ENCODE assay signal across 20 mouse cellular contexts in genomic region chr5:30669496-30669830, GRCm38 (mm10). TPM values are rescaled to one million over a fixed set of nuclear protein-coding genes. Genes with fewer than 3 reads are reported as not detected.
DNase-seq lines count a peak whose midpoint lies in the region; ATAC-seq and TF ChIP-seq lines count a peak whose summit lies in the region.
"Had no signal": no experiment of that assay in that cellular context is flagged by ENCODE, and none has a peak within 500 bp of the region (broad histone marks: within the 10 kb centered on the region; RNA-seq: fewer than 3 reads in every experiment).

No protein-coding gene starts in this region.

- no peak for TF ChIP-seq CTCF in liver, postnatal 0 days (IDR thresholded peaks at IDR 0.05; ENCODE audit: low read depth)

- no peak for ATAC-seq in limb, embryonic 13.5 days (ENCODE audit: low FRiP score, low read depth)
- no peak for ATAC-seq in neural tube, embryonic 12.5 days (ENCODE audit: low FRiP score, low read depth)
- no peak for ATAC-seq in embryonic facial prominence, embryonic 13.5 days (ENCODE audit: insufficient number of reproducible peaks, insufficient read depth, low FRiP score, low TSS enrichment, low read depth)
- ATAC-seq in liver, postnatal 0 days, result no peak

- H3K9me3 ChIP-seq in limb, embryonic 13.5 days, result no peaks in the 10 kb centered on the region
- no peaks in the 10 kb centered on the region for H3K9me3 ChIP-seq in limb, embryonic 10.5 days (replicated peaks)
- no peaks in the 10 kb centered on the region for H3K9me3 ChIP-seq in neural tube, embryonic 12.5 days
- H3K9me3 ChIP-seq in embryonic facial prominence, embryonic 13.5 days, result no peaks in the 10 kb centered on the region
- no peaks in the 10 kb centered on the region for H3K9me3 ChIP-seq in liver, postnatal 0 days (ENCODE audit: low read length)
- H3K9me3 ChIP-seq: forebrain, embryonic 12.5 days; hindbrain, embryonic 15.5 days had no signal

- H3K27ac ChIP-seq in limb, embryonic 13.5 days, result no peak overlapping the region
- H3K27ac ChIP-seq in limb, embryonic 10.5 days, result no peak overlapping the region
- H3K27ac ChIP-seq in neural tube, embryonic 12.5 days, result no peak overlapping the region
- no peak overlapping the region for H3K27ac ChIP-seq in embryonic facial prominence, embryonic 13.5 days
- no peak overlapping the region for H3K27ac ChIP-seq in liver, postnatal 0 days (ENCODE audit: low read depth)
- H3K27ac ChIP-seq: forebrain, embryonic 12.5 days; hindbrain, embryonic 15.5 days; kidney, postnatal 0 days had no signal

- peaks cover 58% of the 10 kb centered on the region for H3K36me3 ChIP-seq in limb, embryonic 13.5 days
- H3K36me3 ChIP-seq in limb, embryonic 10.5 days, result peaks cover 68% of the 10 kb centered on the region
- H3K36me3 ChIP-seq in neural tube, embryonic 12.5 days, result peaks cover 44% of the 10 kb centered on the region
- H3K36me3 ChIP-seq in embryonic facial prominence, embryonic 13.5 days, result peaks cover 45% of the 10 kb centered on the region
- H3K36me3 ChIP-seq in liver, postnatal 0 days (replicated peaks; ENCODE audit: insufficient read depth, low read length), result peaks cover 54% of the 10 kb centered on the region
- H3K36me3 ChIP-seq: hindbrain, embryonic 15.5 days had no signal

- TF ChIP-seq EP300 in liver, postnatal 0 days (IDR thresholded peaks at IDR 0.05; ENCODE audit: low read depth), result no peak

- H3K4me3 ChIP-seq in limb, embryonic 13.5 days, result no peak overlapping the region
- no peak overlapping the region for H3K4me3 ChIP-seq in limb, embryonic 10.5 days
- no peak overlapping the region for H3K4me3 ChIP-seq in neural tube, embryonic 12.5 days
- H3K4me3 ChIP-seq in embryonic facial prominence, embryonic 13.5 days, result no peak overlapping the region
- peak overlapping the region; percentile 94; the same call in 1 of the 2 replicates for H3K4me3 ChIP-seq in liver, postnatal 0 days (ENCODE audit: low read depth, low read length)
- H3K4me3 ChIP-seq: hindbrain, embryonic 15.5 days had no signal

- DNase-seq in limb, embryonic 10.5 days (ENCODE audit: low spot score), result no peak
- no peak for DNase-seq in neural tube, embryonic 10.5 days (ENCODE audit: extremely low spot score, low spot score)
- no peak for DNase-seq in liver, postnatal 0 days
- DNase-seq in urinary bladder, postnatal 14 days (ENCODE audit: low spot score), result no peak
- no peak for DNase-seq in right cerebral cortex, adult 18-20 months
- DNase-seq: adrenal gland, postnatal 25 days; cerebellum, adult 9-10 months; gastrocnemius, postnatal 25 days; heart, postnatal 14 days; kidney, adult 2 months; left cerebral cortex, postnatal 4 days; lung, adult 18-20 months; right cerebral cortex, postnatal 4 days; thymus, postnatal 14 days had no signal

- WGBS in limb, embryonic 13.5 days, result 92% methylated on average over 3 of the region's 3 CpGs
- WGBS in limb, embryonic 10.5 days, result 93% methylated on average over 3 of the region's 3 CpGs
- WGBS in neural tube, embryonic 12.5 days, result 94% methylated on average over 3 of the region's 3 CpGs
- 78% methylated on average over 3 of the region's 3 CpGs for WGBS in embryonic facial prominence, embryonic 13.5 days
- 57% methylated on average over 3 of the region's 3 CpGs for WGBS in liver, postnatal 0 days (ENCODE audit: insufficient replicate concordance)

- H3K27me3 ChIP-seq in limb, embryonic 13.5 days, result no peaks in the 10 kb centered on the region
- no peaks in the 10 kb centered on the region for H3K27me3 ChIP-seq in limb, embryonic 10.5 days (ENCODE audit: low read depth, poor library complexity, severe bottlenecking)
- H3K27me3 ChIP-seq in neural tube, embryonic 12.5 days (replicated peaks), result no peaks in the 10 kb centered on the region
- no peaks in the 10 kb centered on the region for H3K27me3 ChIP-seq in embryonic facial prominence, embryonic 13.5 days
- H3K27me3 ChIP-seq in liver, postnatal 0 days (ENCODE audit: insufficient read depth, low read length), result no peaks in the 10 kb centered on the region
- H3K27me3 ChIP-seq: forebrain, embryonic 12.5 days; hindbrain, embryonic 15.5 days had no signal

- peaks cover 28% of the 10 kb centered on the region for H3K4me1 ChIP-seq in limb, embryonic 13.5 days
- peaks cover 20% of the 10 kb centered on the region for H3K4me1 ChIP-seq in limb, embryonic 10.5 days
- H3K4me1 ChIP-seq in neural tube, embryonic 12.5 days, result peaks cover 11% of the 10 kb centered on the region
- H3K4me1 ChIP-seq in embryonic facial prominence, embryonic 13.5 days, result peaks cover 21% of the 10 kb centered on the region
- H3K4me1 ChIP-seq in liver, postnatal 0 days (ENCODE audit: insufficient read depth), result peaks cover 22% of the 10 kb centered on the region

- 0 out of 2 replicates have a peak overlapping the region, but pooled peaks have one; percentile 8 for H3K9ac ChIP-seq in limb, embryonic 13.5 days
- H3K9ac ChIP-seq in neural tube, embryonic 12.5 days, result no peak overlapping the region
- H3K9ac ChIP-seq in embryonic facial prominence, embryonic 13.5 days, result no peak overlapping the region
- H3K9ac ChIP-seq in liver, postnatal 0 days (replicated peaks), result no peak overlapping the region
- H3K9ac ChIP-seq: forebrain, embryonic 12.5 days; hindbrain, embryonic 15.5 days had no signal

- peak overlapping the region; percentile 83; the same call in 1 of the 2 replicates for H3K4me2 ChIP-seq in limb, embryonic 13.5 days (replicated peaks)
- 0 out of 2 replicates have a peak overlapping the region, but pooled peaks have one; percentile 79 for H3K4me2 ChIP-seq in neural tube, embryonic 12.5 days (replicated peaks)
- H3K4me2 ChIP-seq in embryonic facial prominence, embryonic 13.5 days, result 0 out of 2 replicates have a peak overlapping the region, but pooled peaks have one; percentile 75
- peak overlapping the region; percentile 68 for H3K4me2 ChIP-seq in liver, postnatal 0 days (ENCODE audit: low read depth, low read length)
- H3K4me2 ChIP-seq: hindbrain, embryonic 15.5 days had no signal

RNA-seq across cellular contexts. Expression of gene Cenpa, which starts 2.9 kb away (rescaled TPM):
- 315 and 317 TPM in 2 replicates for polyA plus RNA-seq in limb, embryonic 13.5 days (2015; fragmentation: Nextera tagmentation; extraction: Ambion mirVana)
- 508 and 523 TPM in 2 replicates for polyA plus RNA-seq in limb, embryonic 10.5 days (2016; fragmentation: Nextera tagmentation; extraction: Ambion mirVana)
- polyA plus RNA-seq in neural tube, embryonic 12.5 days (2016; fragmentation: Nextera tagmentation; extraction: Ambion mirVana), result 210 and 233 TPM in 2 replicates
- 270 and 318 TPM in 2 replicates for polyA plus RNA-seq in embryonic facial prominence, embryonic 13.5 days (2015; fragmentation: Nextera tagmentation; extraction: Ambion mirVana)
- 135 and 145 TPM in 2 replicates for polyA plus RNA-seq in liver, postnatal 0 days (2015; fragmentation: Nextera tagmentation; extraction: Ambion mirVana)

RNA-seq across cellular contexts. Expression of gene Slc35f6, which starts 21.7 kb away (rescaled TPM):
- polyA plus RNA-seq in limb, embryonic 13.5 days (2015; fragmentation: Nextera tagmentation; extraction: Ambion mirVana), result 27.4 and 27.5 TPM in 2 replicates
- polyA plus RNA-seq in limb, embryonic 10.5 days (2016; fragmentation: Nextera tagmentation; extraction: Ambion mirVana), result 20.9 and 22.3 TPM in 2 replicates
- polyA plus RNA-seq in neural tube, embryonic 12.5 days (2016; fragmentation: Nextera tagmentation; extraction: Ambion mirVana), result 25.5 and 25.8 TPM in 2 replicates
- polyA plus RNA-seq in embryonic facial prominence, embryonic 13.5 days (2015; fragmentation: Nextera tagmentation; extraction: Ambion mirVana), result 25.0 and 26.6 TPM in 2 replicates
- polyA plus RNA-seq in liver, postnatal 0 days (2015; fragmentation: Nextera tagmentation; extraction: Ambion mirVana), result 13.8 and 14.2 TPM in 2 replicates

RNA-seq across cellular contexts. Expression of gene Dpysl5, which starts 41.9 kb away (rescaled TPM):
- 5.1 and 5.9 TPM in 2 replicates for polyA plus RNA-seq in limb, embryonic 13.5 days (2015; fragmentation: Nextera tagmentation; extraction: Ambion mirVana)
- polyA plus RNA-seq in limb, embryonic 10.5 days (2016; fragmentation: Nextera tagmentation; extraction: Ambion mirVana), result 4.3 and 4.9 TPM in 2 replicates
- polyA plus RNA-seq in neural tube, embryonic 12.5 days (2016; fragmentation: Nextera tagmentation; extraction: Ambion mirVana), result 138 and 150 TPM in 2 replicates
- 7.5 and 10.4 TPM in 2 replicates for polyA plus RNA-seq in embryonic facial prominence, embryonic 13.5 days (2015; fragmentation: Nextera tagmentation; extraction: Ambion mirVana)
- polyA plus RNA-seq in liver, postnatal 0 days (2015; fragmentation: Nextera tagmentation; extraction: Ambion mirVana), result 0.05 TPM in 1 of 2 replicates, not detected in the other

Comparison
In these comparisons a context has a peak if more than half of its experiments do, and no peak if none do; other contexts are left out.
1. RNA of gene Dpysl5, which starts 41.9 kb away (polyA plus RNA-seq): 138 to 150 TPM in neural tube, embryonic 12.5 days; 7.5 to 10.4 TPM in embryonic facial prominence, embryonic 13.5 days, 5.1 to 5.9 TPM in limb, embryonic 13.5 days, 4.3 to 4.9 TPM in limb, embryonic 10.5 days and 0.05 TPM in liver, postnatal 0 days; every median in the first group is over 10 times any median in the second.
2. Peak in every context shown above with its lines, with median percentiles within 50 percentile points of each other: H3K4me2 ChIP-seq.